In genomic region chr7:13277833-13278232, GRCm38 (mm10) we compare ENCODE assay signal across 8 mouse cellular contexts. TPM values are rescaled to one million over a fixed set of nuclear protein-coding genes. Genes with fewer than 3 reads are reported as not detected.
DNase-seq lines count a peak whose midpoint lies in the region; ATAC-seq lines count a peak whose summit lies in the region.

No protein-coding gene starts in this region.

- H3K36me3 ChIP-seq in hindbrain, embryonic 13.5 days, result peaks cover 46% of the 10 kb centered on the region
- peaks cover 59% of the 10 kb centered on the region for H3K36me3 ChIP-seq in midbrain, embryonic 12.5 days

- H3K27me3 ChIP-seq in hindbrain, embryonic 13.5 days, result no peaks in the 10 kb centered on the region
- H3K27me3 ChIP-seq in midbrain, embryonic 12.5 days, result no peaks in the 10 kb centered on the region

- no peaks in the 10 kb centered on the region for H3K9me3 ChIP-seq in hindbrain, embryonic 13.5 days
- no peaks in the 10 kb centered on the region for H3K9me3 ChIP-seq in midbrain, embryonic 12.5 days

- no peak; the same call in 1 of the 2 replicates for ATAC-seq in hindbrain, embryonic 13.5 days (ENCODE audit: low FRiP score)
- peak; percentile 1; the same call in 1 of the 2 replicates for ATAC-seq in midbrain, embryonic 12.5 days (ENCODE audit: low FRiP score, low read depth)

- DNase-seq in kidney, adult 18-20 months, result peak; percentile 5
- DNase-seq in kidney, postnatal 14 days, result no peak
- no peak for DNase-seq in B cell, adult 2 months
- no peak for DNase-seq in adrenal gland, postnatal 4 days (ENCODE audit: low spot score in 2 of 2)
- no peak for DNase-seq in retina, embryonic 14.5 days (ENCODE audit: low spot score)

- 31% methylated on average over 2 of the region's 2 CpGs for WGBS in hindbrain, embryonic 13.5 days
- WGBS in midbrain, embryonic 12.5 days, result 32% methylated on average over 2 of the region's 2 CpGs

- H3K4me1 ChIP-seq in brown adipose tissue, adult 24 weeks (ENCODE audit: control insufficient read depth, insufficient read depth, insufficient read length, low read length), result no peaks in the 10 kb centered on the region
- H3K4me1 ChIP-seq in hindbrain, embryonic 13.5 days (replicated peaks), result peaks cover 4% of the 10 kb centered on the region
- peaks cover 5% of the 10 kb centered on the region; the same call in 1 of the 2 replicates for H3K4me1 ChIP-seq in midbrain, embryonic 12.5 days

- H3K27ac ChIP-seq in brown adipose tissue, adult 24 weeks (replicated peaks; ENCODE audit: low read depth, low read length), result peak overlapping the region; percentile 32; the same call in 1 of the 2 replicates
- peak overlapping the region; percentile 93 for H3K27ac ChIP-seq in hindbrain, embryonic 13.5 days
- H3K27ac ChIP-seq in midbrain, embryonic 12.5 days (replicated peaks), result peak overlapping the region; percentile 90

- H3K9ac ChIP-seq in hindbrain, embryonic 13.5 days, result peak overlapping the region; percentile 81
- H3K9ac ChIP-seq in midbrain, embryonic 12.5 days (replicated peaks), result peak overlapping the region; percentile 70

- peak overlapping the region; percentile 100 for H3K4me3 ChIP-seq in brown adipose tissue, adult 24 weeks (ENCODE audit: insufficient read depth, low read depth, low read length)
- peak overlapping the region; percentile 54 for H3K4me3 ChIP-seq in hindbrain, embryonic 13.5 days
- H3K4me3 ChIP-seq in midbrain, embryonic 12.5 days, result peak overlapping the region; percentile 69

- peak overlapping the region; percentile 72 for H3K4me2 ChIP-seq in hindbrain, embryonic 13.5 days
- H3K4me2 ChIP-seq in midbrain, embryonic 12.5 days (replicated peaks), result peak overlapping the region; percentile 69

RNA-seq across cellular contexts. Expression of gene Zswim9, which starts 0.7 kb away (rescaled TPM):
- polyA plus RNA-seq in brown adipose tissue, adult 24 weeks (2012; ENCODE audit: insufficient read depth, insufficient read length, missing spikeins), result 5.0 and 6.5 TPM in 2 replicates
- 14.6 and 15.9 TPM in 2 replicates for polyA plus RNA-seq in hindbrain, embryonic 13.5 days (2015; fragmentation: Nextera tagmentation; extraction: Ambion mirVana)
- polyA plus RNA-seq in midbrain, embryonic 12.5 days (2016; fragmentation: Nextera tagmentation; extraction: Ambion mirVana), result 15.1 and 15.7 TPM in 2 replicates
- 10 to 100 TPM; 12.2 to 12.5 TPM for total RNA-seq in adrenal gland, postnatal 4 days (2021)

RNA-seq across cellular contexts. Expression of gene Lig1, which starts 0.8 kb away (rescaled TPM):
- 3.7 and 3.9 TPM in 2 replicates for polyA plus RNA-seq in brown adipose tissue, adult 24 weeks (2012; ENCODE audit: insufficient read depth, insufficient read length, missing spikeins)
- polyA plus RNA-seq in hindbrain, embryonic 13.5 days (2015; fragmentation: Nextera tagmentation; extraction: Ambion mirVana), result 41.1 and 46.2 TPM in 2 replicates
- 98.0 and 100 TPM in 2 replicates for polyA plus RNA-seq in midbrain, embryonic 12.5 days (2016; fragmentation: Nextera tagmentation; extraction: Ambion mirVana)
- total RNA-seq in adrenal gland, postnatal 4 days (2021), result 10 to 100 TPM; 51.5 to 60.6 TPM

RNA-seq across cellular contexts. Expression of gene Pla2g4c, which starts 46.6 kb away (rescaled TPM):
- polyA plus RNA-seq in brown adipose tissue, adult 24 weeks (2012; ENCODE audit: insufficient read depth, insufficient read length, missing spikeins), result not detected in 2 replicates
- polyA plus RNA-seq in hindbrain, embryonic 13.5 days (2015; fragmentation: Nextera tagmentation; extraction: Ambion mirVana), result 0.92 and 1.2 TPM in 2 replicates
- 1.1 and 1.3 TPM in 2 replicates for polyA plus RNA-seq in midbrain, embryonic 12.5 days (2016; fragmentation: Nextera tagmentation; extraction: Ambion mirVana)
- total RNA-seq in adrenal gland, postnatal 4 days (2021), result 1 to 10 TPM in 1 of 2 experiments, under 1 TPM in 1; 0.42 to 1.1 TPM

Comparison
In these comparisons a context has a peak if more than half of its experiments do, and no peak if none do; other contexts are left out.
1. H3K27ac ChIP-seq: peak in every context shown above with its lines; median percentile 93 in hindbrain, embryonic 13.5 days; 90 in midbrain, embryonic 12.5 days; 32 in brown adipose tissue, adult 24 weeks.